Mouse (Mus musculus) B cell, adult 2 months (primary cell): Measurements from ENCODE around the gene Chrna7.

Experiments used
- DNase-seq, 2 experiments: peaks; one replicate each; pipeline ENCODE4 v3.0.0; 2022

Gene Chrna7

DNA sequence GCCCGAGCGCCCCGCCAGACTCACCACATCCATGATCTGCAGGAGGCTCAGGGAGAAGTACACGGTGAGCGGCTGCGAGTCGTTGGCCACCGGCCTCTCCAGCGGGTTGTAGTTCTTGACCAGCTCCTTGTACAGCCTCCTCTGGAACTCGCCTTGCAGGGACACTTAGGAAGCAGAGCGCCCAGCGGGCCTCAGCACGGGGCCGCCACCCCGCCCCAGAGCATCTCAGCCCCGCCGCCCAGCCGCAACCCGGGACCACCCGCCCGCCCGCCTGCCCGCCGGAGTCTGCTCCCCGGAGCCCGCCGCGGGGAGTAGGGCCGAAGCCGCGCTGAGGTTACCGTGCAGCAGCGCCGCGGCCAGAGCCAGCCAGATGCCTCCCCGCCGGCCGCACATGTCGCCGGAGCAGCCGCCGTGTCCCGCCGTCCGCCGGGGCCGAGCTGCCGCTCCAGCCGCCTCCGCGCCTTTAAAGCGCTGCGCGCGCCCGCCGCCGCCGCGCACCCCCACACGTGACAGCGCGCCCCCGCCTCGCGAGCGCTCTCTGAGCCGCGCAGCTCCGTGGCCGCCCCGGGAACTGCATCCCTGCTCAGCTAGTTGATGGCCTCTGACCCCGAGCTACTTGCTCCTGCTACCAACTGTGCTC lies at the start of gene Chrna7:
Chrna7 (minus strand) TSS at position 486 of the 640 bp plus-strand sequence.
- no peak for DNase-seq

DNA sequence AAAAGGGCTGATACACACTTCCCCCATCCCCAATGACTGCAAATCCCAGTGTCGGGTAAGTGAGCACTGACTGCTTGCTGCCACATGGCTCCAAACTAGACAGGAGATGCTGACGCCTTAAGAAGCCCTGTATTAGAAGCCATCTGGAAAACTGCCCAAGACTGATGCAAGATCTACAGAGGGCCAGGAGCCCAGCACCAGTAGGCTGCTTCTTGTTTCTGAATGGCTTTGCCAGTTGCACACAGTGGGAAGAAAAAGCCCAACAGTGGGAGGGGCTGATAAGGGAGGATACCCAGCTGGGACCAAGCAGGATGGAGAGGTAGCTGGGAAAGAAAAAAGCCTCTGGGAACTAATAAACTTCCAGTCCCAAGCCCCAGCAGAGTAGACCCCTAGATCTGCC lies 37.0 kb upstream of the Chrna7 start:
- no peak for DNase-seq

DNA sequence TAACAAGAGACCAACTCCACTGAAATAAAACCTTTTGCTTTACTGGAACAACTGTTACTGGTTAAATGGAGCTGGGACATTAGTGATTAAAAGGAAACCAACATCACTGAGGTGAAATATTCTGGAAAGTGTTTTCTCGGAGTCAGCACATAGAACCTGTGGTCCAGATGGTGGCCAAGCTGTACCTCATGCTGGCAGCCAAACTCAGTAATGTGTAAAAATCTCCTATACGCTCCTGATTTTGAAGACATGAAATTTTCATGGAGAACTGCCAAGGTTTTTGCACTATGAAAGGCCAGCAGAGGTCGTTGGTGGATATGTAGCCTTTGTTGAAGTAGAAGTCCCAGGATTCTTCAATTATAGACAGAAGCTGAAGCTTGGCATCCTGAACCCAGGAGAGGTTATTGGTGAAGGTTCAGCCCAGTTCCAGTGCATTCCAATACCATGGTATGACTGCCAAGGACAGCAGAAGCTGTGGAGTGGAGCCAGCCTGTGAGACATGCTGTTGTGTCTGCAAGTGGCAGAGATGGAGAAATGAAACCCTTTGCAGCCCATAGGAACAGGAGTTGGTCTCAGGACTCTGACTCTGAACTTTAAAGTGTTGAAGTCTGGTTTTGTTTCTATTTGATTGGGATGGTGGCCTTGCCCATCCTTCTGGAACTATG lies 25.6 kb upstream of the Chrna7 start:
- DNase-seq: no peak

DNA sequence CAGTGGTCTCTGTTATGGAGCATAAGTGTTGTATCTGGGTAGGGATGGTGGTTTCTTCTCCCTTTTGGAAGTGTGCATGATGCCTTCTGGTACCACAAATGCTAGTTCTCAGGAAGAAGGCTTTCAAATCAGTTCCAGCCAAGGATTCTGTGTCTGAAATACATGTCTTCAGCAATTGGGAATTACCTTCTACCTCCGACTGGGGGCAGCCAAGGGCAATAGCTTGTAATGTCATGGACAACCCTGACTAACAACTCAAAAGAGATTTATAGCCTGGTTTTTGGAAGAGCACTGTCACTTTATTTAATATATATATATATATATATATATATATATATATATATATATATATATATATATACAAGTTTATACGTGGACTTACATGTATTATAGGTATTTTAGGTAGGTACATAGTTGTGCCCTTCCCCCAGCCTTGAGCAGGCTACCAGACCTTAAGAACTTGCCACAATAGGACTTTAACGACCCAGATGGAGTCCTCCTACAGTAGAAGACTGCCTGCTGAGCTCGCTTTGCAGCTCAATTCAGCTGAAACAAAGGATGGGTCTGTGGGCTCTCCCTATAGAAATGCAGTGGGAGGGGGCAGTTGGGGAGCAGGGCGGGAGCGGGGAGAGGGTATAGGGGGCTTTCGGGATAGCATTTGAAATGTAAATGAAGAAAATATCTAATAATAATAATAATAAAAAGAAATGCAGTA lies 12.9 kb upstream of the Chrna7 start:
- no peak for DNase-seq

DNA sequence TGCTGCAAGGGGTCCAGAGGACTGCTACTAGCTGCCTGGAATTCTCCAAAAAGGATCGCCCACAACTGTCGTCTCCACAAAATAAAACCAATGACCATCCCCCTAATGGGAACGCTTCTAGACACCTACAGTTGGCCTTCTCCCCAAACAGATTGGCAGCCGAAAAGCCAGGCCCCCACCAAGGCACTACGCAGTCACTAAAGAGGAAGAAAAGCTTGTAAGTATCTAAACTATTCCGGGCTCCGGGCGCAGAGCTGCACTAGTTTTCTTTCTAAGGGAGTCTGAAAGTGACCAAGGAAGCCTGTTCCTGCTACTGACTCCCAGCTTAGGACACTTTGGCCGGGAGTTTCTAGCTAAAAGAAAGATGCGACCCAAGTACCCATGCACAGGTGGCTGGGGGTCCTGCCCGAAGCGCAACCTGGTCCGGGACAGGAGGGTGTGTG lies 707 bp downstream of the Chrna7 start:
- no peak for DNase-seq

DNA sequence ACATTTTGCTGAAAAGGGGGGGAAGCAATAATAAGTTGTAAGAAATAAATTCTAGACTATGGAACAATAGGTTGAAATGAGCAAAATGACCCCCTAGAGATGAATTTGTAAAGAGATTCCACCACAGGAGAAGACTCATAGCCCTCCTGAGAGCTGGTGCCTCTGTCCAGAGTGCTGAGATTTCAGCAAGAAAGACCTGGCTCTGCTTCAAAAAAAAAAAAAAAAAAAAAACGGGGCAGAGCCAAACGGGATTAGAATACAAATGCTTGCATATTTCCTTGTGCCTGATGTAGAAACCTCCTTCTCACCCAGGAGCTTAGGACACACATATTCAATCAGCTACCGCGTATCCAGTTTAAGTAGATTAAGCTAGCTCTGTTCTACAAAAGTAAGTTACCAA lies 2.9 kb downstream of the Chrna7 start:
- DNase-seq: no peak

DNA sequence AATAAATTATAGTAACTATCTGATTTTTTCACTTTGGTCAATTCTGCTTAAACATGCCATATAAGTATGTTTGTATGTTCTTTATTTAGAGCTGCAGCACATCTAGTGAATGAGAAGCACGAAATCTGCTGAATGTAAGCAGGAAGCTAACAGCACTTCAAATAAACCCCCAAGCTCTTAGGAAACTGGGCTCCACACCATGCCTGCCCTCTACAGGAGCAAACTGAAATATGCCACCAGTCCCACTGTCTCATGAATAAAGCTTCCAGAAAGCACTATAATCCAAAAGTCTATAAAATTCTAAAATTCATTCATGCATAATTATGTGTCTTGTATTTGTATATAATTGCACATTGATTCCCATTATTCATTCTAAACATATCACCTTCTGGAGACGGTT lies 5.2 kb downstream of the Chrna7 start:
- DNase-seq: no peak

DNA sequence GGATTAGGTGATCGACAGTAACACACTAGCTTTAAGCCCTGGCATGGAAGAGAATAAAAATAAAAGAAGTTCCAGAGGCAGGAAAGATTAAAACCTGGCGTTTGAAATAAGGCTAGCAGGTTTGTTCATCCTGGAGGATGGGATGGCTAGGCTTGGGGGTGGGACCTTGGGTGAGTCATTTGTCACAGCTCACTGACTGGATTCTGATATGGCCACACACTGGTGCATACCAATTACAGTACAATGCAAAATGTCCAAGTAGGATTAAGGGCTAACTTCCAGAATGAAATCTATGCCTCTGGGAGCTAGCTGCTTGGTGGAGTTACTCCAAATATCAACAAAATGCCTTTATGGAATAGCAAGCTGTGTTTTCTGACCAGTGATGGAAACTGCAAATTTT lies 16.8 kb downstream of the Chrna7 start:
- no peak for DNase-seq

DNA sequence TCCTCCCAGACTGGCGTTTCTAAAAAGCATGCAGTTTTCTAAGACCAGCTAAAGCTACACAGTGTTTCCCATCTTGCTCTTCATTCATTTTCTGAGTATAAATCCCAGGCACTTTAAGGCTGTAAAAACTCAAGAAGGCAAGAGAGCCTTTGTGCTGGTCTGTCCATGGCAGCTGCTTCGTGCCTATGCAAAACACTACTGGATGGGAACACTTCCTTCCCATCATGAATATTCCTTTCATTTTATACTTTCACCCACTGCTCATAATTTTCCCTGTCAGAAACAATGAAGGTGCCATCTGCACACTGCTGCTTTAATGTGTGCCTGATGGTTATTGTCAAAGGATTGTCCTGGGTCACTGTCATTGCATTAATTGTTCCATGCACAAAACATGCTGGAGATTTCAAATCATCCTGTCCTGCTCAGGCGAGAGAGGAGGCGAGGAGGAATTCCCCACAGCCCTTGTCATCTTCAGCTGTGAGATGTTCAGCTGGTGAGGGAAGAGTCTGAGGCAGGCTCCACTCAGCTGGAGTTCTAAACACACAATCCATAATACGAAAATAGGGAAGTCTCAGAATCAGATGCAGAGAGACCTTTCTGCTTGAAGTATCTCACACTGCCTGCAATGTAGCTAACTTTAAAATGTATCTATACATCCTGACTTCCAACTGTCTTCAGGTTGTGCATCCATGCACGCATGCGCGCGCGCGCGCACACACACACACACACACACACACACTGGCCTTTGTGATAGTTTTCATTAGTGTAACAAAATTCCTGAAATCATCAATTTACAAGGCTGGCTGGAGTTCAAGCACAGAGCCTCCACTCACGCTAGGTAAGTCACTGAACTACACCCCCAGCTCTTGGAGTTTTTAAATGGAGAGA lies 22.5 kb downstream of the Chrna7 start:
- no peak for DNase-seq

DNA sequence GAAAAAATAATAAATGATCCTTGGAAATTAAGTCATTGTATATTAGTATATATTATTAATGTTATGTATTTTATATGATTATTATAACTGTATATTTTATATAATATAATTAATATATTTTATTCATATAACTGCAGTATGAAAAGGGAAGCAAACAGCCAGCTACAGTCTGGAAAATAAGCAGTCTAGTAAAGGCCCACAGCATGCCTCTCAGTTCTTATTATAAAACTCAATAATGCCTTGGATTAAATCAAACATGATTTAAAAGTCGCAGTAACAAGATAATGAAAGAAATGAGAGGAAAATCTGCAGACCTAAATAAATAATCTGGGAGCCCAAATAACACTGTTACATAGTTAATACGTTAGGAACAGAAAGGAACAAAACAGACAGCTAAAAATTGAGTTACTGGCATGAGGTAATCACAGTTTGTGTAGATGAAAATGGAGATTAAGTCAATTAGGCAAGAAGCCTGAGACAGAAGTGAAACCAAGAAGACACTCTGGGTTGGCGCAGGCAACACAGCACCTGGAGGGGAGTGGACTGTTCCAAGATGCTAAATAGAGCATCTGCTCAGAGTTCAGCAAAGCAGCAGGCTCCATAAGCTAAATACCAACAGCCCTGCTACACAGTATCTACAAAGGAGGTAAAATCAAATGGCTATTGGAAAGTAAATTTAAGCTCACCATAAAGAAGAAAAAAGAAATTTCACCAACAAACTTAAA lies 42.1 kb downstream of the Chrna7 start:
- no peak for DNase-seq

DNA sequence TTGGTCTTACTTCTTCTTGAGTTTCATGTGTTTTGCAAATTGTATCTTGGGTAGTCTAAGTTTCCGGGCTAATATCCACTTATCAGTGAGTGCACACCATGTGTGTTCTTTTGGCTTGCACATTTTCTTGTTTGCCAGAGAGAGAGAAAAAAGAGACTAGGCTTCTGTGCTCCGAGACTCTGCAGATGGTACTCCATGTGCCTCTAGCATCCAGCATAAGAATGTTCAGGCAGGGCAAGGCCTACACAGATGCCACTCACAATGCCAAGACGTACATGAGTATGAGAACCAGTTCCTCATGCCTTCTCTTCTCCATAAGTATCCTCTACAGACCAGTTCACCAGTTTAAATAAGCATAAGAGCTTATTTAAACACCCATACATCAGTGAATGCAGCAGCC lies 47.8 kb downstream of the Chrna7 start:
- no peak for DNase-seq

DNA sequence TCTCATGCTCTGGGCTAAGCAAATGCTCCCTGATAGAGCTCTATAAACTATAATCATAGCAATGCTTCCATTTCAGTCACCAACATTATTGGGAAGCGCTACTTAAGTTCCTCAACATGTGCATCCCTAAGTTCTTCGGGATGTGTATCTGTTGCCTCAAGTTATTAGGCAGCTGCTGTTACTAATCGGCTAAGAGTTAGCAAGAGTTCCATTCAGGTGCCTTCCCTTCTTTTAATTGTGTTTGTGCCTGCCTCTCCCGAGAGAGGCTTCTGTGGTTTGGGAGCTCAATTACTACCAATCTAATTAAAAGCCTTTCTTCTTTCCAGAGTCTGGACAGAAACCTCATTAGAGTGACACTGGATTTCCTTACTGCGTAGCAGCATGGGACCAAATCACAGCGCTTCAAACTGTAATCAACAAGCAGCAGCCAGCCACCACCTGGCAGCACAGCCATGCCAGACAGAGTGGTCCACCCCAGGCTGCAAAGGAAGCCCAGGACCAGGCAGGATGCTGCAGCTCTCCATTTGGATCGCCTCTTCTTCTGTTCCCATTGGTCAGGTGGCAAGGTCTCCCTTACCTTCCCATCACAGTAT lies 50.0 kb downstream of the Chrna7 start:
- DNase-seq: no peak

DNA sequence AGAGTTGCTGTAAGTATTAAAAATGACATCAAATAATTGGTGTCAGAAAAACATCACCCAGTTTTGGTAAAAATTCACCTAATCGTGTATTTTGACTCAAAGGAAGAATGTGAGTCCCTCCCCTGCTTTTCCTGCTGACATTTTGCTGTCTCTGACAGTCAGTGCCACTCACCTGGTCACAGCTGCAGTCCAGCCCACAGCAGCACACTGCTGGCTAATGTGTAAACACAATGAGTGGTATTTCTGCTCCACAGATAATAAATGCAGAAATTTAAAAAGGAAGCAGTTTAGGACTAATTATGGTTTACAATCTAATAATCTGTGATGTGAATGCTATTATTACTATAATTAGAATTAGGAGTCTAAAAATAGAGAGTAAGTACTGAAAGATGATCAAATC lies 59.1 kb downstream of the Chrna7 start:
- no peak for DNase-seq

DNA sequence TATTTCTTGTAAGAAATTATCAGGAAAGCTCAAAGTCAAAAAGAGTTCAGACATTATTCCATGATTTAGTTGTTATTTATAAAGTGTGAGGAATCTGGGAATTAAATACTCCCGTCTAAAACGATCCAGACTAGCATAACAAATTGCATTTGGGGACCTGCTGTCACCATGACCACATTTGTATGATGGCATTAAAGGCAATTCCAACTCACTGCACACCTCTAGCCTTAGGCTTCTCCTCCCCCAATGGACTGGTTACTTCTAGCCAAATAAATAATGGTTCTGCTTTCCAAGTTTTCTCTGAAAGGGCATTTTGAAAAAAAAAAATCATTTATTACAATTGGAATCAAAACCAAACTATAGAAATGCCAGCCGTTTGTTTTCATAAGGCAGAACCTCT lies 63.6 kb downstream of the Chrna7 start:
- DNase-seq: no peak

DNA sequence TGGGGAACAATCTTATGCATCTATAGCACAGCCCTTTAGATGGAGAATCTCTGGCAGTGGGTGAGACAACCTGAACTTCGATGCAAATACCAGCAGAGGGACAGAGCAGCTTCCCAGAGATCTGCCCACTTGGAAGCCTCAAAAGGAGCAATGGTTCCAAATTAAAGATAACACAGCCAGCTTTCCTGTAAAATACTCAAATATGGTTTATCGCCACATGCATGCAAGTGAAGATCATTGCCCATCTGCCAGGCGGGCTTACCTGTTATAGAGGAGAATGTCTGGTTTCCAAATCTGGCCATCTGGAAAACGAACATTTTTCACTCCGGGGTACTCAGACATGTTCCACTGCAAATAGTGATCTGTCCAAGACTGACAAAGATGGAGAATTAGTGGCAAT lies 64.0 kb downstream of the Chrna7 start:
- DNase-seq: no peak

DNA sequence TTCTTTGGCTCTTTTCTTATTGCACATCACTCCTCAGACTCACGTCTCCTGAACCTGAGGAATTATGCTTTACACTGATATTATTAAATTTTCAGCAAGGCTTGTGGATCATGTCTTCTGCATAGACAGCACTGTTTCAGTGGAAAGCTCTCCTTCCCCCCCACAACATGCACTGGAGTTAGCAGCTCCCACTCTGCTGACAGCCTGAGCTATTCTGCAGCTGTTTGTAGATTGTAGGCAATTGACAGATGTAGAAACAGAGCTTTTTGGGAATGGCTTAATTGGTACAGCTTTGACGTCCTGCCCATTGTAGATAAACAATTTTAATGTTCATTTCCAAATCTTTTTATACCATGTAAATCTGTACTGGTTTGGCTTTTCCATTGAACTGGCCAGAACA lies 89.8 kb downstream of the Chrna7 start:
- no peak for DNase-seq

DNA sequence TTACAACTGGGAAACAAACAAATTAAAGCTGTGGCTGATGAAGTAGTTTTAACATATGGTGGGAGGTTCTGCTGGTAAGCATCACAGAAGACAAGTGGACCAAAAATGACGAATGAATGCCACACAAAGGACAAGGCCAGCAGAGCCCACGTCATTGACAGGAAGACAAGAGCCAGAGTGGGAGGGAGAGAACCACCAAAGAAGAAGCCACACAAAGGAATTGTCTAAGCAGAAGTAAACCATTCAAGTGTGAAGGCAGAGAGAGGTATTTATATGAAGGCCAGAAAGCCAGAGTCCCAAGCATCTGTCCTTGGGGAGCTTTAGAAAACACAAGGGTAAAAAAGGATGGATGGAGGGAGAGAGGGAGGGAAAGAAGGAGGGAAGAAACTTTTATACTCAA lies 98.7 kb downstream of the Chrna7 start:
- DNase-seq: no peak

DNA sequence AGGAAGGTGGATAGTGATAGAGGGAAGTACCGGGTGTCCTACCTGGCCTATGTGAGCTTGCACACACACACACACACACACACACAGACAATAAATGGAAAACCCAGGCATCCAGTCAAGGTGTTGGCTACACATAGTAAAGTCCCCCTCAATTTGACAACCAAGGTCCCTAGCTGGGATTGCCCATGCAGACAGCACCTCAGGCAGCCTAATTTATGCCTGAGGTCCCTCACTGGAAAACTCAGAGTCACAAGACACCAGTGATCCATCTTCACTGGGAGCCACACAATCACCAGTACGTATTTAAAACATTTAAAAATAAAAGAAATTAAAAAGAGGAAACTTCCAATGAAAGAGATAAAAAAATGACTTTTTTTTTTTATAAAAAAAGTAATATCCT lies 99.1 kb downstream of the Chrna7 start:
- no peak for DNase-seq

DNA sequence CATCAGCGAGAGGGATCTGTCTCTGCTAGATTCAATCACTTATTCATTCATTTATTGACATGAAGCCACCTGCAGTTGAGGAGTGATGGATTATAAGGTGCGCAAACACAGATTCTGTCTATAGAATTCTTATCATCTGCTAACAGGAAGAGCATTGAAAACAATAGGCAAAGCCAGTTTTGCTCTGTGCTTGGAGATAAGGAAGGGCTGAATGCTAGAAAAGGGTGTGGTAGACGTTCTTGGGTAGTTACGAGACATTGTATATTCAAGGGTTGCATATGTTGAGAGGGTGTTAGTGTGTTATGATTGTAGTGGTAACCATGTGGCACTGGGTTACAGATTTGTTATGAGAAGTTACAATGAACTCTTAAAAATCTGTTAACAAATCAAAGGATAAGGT lies 103.0 kb downstream of the Chrna7 start:
- DNase-seq: no peak

DNA sequence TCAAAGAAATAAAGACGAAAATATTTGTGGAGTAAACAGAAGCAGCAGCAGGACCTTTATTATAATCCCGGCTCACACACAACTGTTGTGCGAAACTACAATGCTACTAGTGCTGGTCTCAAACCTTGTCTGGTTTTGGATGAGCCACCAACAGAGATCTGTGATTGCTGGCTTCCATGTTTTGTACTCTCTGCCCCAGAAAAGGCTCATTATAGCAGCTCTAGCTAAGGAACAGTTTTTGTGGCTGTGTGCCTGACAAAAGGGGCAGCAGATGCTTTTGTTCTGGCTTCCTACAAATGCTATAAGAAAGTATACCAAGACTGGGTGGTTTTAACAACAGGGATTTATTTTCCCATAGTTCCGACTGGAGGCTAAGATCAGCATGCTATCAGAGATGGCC lies 126.4 kb downstream of the Chrna7 start:
- no peak for DNase-seq

DNA sequence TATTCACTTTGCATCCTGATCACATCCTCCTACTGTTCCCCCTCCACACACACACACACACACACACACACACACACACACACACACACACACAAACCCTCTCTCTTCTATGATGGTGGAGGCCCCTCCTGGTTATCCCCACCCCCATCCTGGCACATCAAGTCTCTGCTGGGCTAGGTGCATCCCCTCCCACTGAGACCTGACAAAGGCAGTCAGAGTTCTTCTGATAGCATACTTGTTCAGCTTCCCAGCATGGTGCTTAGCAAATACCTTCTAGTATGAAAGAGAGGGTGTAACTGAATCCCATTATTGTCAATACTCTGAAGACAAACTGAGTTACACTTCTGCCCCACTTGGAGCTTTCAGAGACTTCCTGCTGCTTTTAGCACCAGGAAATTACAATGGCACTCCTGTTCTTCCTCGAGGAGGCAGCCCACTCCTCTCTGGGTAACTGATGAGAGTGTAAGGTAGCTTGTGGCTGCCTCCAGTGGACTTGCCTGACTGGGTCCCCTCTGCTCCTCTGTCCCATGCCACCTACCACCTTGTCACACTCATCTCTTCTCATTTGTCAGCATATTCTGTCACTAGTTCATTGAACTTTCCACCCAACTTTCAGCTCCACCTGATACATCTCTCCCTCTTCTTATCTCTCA lies 127.9 kb downstream of the Chrna7 start:
- DNase-seq: no peak

DNA sequence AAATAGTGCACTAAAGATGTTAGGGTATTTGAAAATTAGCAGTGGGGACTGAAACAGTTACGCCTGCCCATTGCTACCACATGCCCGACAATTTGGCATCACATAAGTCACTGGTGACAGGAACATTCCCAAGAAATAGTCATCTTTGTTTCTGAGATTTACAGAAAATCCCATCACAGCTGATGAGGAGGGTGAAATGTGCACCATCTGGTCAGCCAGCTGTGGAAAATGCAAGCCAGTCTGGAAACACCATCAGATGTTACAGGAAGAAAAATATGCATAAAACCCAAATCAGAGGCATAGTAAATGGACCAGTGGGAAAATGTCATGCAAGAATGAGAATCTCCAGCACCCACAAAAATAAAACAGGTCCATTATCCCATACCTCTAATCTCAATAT lies 151.4 kb downstream of the Chrna7 start:
- no peak for DNase-seq
